Mouse (Mus musculus) midbrain, postnatal 0 days (tissue): ENCODE data around the gene Pgbd1. TPM values are rescaled to one million over a fixed set of nuclear protein-coding genes. Genes with fewer than 3 reads are reported as not detected.

Source experiments
- ATAC-seq: fragments of 200-750 bp; cut with Nextera tagmentation; 2 replicates; pipeline ENCODE4 v1.8.0; 2017; ENCODE audit warnings: moderate number of reproducible peaks, mild to moderate bottlenecking, moderate TSS enrichment, moderate library complexity; ENCODE audit not compliant: low FRiP score
- DNase-seq: peaks from one replicate; pipeline ENCODE4 v3.0.0-alpha.2; 2015; ENCODE audit warnings: low spot score
- H3K27ac ChIP-seq: fragments of 300-500 bp; sonication (generic); 2 replicates; pipeline ENCODE4 v1.5.1; 2014; ENCODE audit warnings: low read depth, mild to moderate bottlenecking, low read length, mixed read lengths
- H3K27me3 ChIP-seq: fragments of 300-500 bp; sonication (generic); 2 replicates; pipeline ENCODE4 v1.6.1; 2014; ENCODE audit warnings: low read length, control low read depth, mixed read lengths; ENCODE audit not compliant: insufficient read depth
- H3K36me3 ChIP-seq: fragments of 300-500 bp; sonication (generic); 2 replicates; pipeline ENCODE4 v1.6.1; 2014; ENCODE audit warnings: low read length, control low read depth, mixed read lengths; ENCODE audit not compliant: insufficient read depth
- H3K4me1 ChIP-seq: fragments of 300-500 bp; sonication (generic); 2 replicates; pipeline ENCODE4 v1.6.1; 2014; ENCODE audit warnings: mild to moderate bottlenecking, control low read depth, antibody characterized with exemption, low read length, mixed read lengths; ENCODE audit not compliant: insufficient read depth
- H3K4me2 ChIP-seq: fragments of 300-500 bp; sonication (generic); 2 replicates; pipeline ENCODE4 v1.6.1; 2014; ENCODE audit warnings: low read depth, mild to moderate bottlenecking, low read length, mixed read lengths; ENCODE audit not compliant: poor library complexity, severe bottlenecking
- H3K4me3 ChIP-seq: fragments of 300-500 bp; sonication (generic); 2 replicates; pipeline ENCODE4 v1.5.1; 2014; ENCODE audit warnings: low read depth, mild to moderate bottlenecking, low read length, moderate library complexity
- H3K9ac ChIP-seq: fragments of 300-500 bp; sonication (generic); replicated peaks from 2 replicates; pipeline ENCODE4 v1.6.1; 2014; ENCODE audit warnings: mild to moderate bottlenecking, low read length, moderate library complexity, mixed read lengths; ENCODE audit not compliant: poor library complexity, severe bottlenecking
- H3K9me3 ChIP-seq: fragments of 300-500 bp; sonication (generic); 2 replicates; pipeline ENCODE4 v1.6.1; 2016; ENCODE audit warnings: low read length, control low read depth
- CTCF ChIP-seq: IDR thresholded peaks from 2 replicates; pipeline ENCODE4 v1.5.1; 2016; ENCODE audit warnings: antibody characterized with exemption, mild to moderate bottlenecking
- WGBS: fragments of 180-500 bp; shearing (Covaris S2); extraction: QIAGEN DNeasy Blood & Tissue Kit; methylation state at CpG from one replicate; pipeline ENCODE4 v1.1.7; 2014; 5-methylcytosine and 5-hydroxymethylcytosine counted together
- polyA plus RNA-seq: library from polyadenylated mRNA; unstranded; fragments of >200 nt; fragmentation: Nextera tagmentation; extraction: Ambion mirVana; gene quantifications from 2 replicates; pipeline ENCODE4 v1.2.1, GENCODE M21; 2015
- total RNA-seq: library from RNA; depleted of rRNA; stranded (reverse); fragments of >200 nt; gene quantifications from 2 replicates; pipeline ENCODE4 v1.2.3, GENCODE M21; 2014

The Pgbd1 gene
- total and polyA plus RNA-seq, 2 experiments from 2014 or later, result 1.9 to 2.8 TPM

GRCm38 (mm10) chr13:21408805-21409459 is 31.9 kb downstream of the Pgbd1 start:
- Histone ChIP-seq H3K27me3 (no peaks in the 10 kb centered on the region), H3K4me1 (no peaks in the 10 kb centered on the region), H3K27ac (peak overlapping the region; percentile 70), H3K4me2 (peak overlapping the region; percentile 63), H3K9me3 (no peaks in the 10 kb centered on the region), H3K36me3 (no peaks in the 10 kb centered on the region), H3K4me3 (peak overlapping the region; percentile 57), H3K9ac (peak overlapping the region; percentile 77; the same call in 1 of the 2 replicates)
- ATAC-seq, result peak; percentile 21
- 51% methylated on average over 11 of the region's 11 CpGs for WGBS
- no peak for DNase-seq
- no peak for TF ChIP-seq CTCF

- no peaks in the 10 kb centered on the region for H3K36me3 ChIP-seq
- H3K27me3 ChIP-seq, result no peaks in the 10 kb centered on the region
- peak; percentile 96 for ATAC-seq
- H3K9me3 ChIP-seq, result no peaks in the 10 kb centered on the region
- H3K4me1 ChIP-seq, result no peaks in the 10 kb centered on the region
- H3K9ac ChIP-seq, result peak overlapping the region; percentile 77
- 3% methylated on average over 27 of the region's 27 CpGs for WGBS
- DNase-seq, result peak; percentile 96
- H3K27ac ChIP-seq, result peak overlapping the region; percentile 79
- peak overlapping the region; percentile 57 for H3K4me3 ChIP-seq
- TF ChIP-seq CTCF, result no peak
- H3K4me2 ChIP-seq, result peak overlapping the region; percentile 63
Measured at GRCm38 (mm10) chr13:21407969-21408804, 32.7 kb downstream of the Pgbd1 start.

GRCm38 (mm10) chr13:21407341-21407740 is 33.5 kb downstream of the Pgbd1 start:
- ATAC-seq, result no peak
- Histone ChIP-seq H3K4me1 (no peaks in the 10 kb centered on the region), H3K4me3 (no peak overlapping the region), H3K9ac (no peak overlapping the region), H3K4me2 (peak overlapping the region; percentile 63), H3K27ac (0 out of 2 replicates have a peak overlapping the region, but pooled peaks have one; percentile 79), H3K27me3 (no peaks in the 10 kb centered on the region), H3K36me3 (no peaks in the 10 kb centered on the region), H3K9me3 (no peaks in the 10 kb centered on the region)
- no peak for DNase-seq
- WGBS, result 79% methylated on average over 11 of the region's 11 CpGs
- TF ChIP-seq CTCF, result no peak

GRCm38 (mm10) chr13:21402848-21403247 is 38.0 kb downstream of the Pgbd1 start:
- no peaks in the 10 kb centered on the region for H3K27me3 ChIP-seq
- peak; percentile 47; the same call in 1 of the 2 replicates for ATAC-seq
- no peaks in the 10 kb centered on the region for H3K36me3 ChIP-seq
- H3K9ac ChIP-seq, result peak overlapping the region; percentile 75; the same call in 1 of the 2 replicates
- no peak for TF ChIP-seq CTCF
- peak overlapping the region; percentile 73 for H3K4me2 ChIP-seq
- peak overlapping the region; percentile 71 for H3K4me3 ChIP-seq
- peak overlapping the region; percentile 66; the same call in 1 of the 2 replicates for H3K27ac ChIP-seq
- DNase-seq, result no peak
- 0% methylated on average over 2 of the region's 2 CpGs for WGBS
- H3K4me1 ChIP-seq, result peaks cover 11% of the 10 kb centered on the region; the same call in 1 of the 2 replicates
- H3K9me3 ChIP-seq, result no peaks in the 10 kb centered on the region

GRCm38 (mm10) chr13:21402287-21402846 is 38.5 kb downstream of the Pgbd1 start, which contains the start of gene Zkscan3:
Gene Zkscan3 (minus strand): TSS chr13:21402755.
- DNase-seq (peak; percentile 93), ATAC-seq (peak; percentile 95)
- H3K4me2 ChIP-seq, result peak within 1 kb of the TSS; percentile 73
- peak within 1 kb of the TSS; percentile 75 for H3K9ac ChIP-seq
- H3K36me3 ChIP-seq, result no peaks in the 10 kb centered on the region
- H3K4me1 ChIP-seq, result peaks cover 11% of the 10 kb centered on the region; the same call in 1 of the 2 replicates
- H3K4me3 ChIP-seq, result peak within 1 kb of the TSS; percentile 71
- TF ChIP-seq CTCF, result no peak
- no peaks in the 10 kb centered on the region for H3K9me3 ChIP-seq
- H3K27me3 ChIP-seq, result no peaks in the 10 kb centered on the region
- under 1% methylated on average over 35 of the region's 35 CpGs for WGBS
- H3K27ac ChIP-seq, result peak within 1 kb of the TSS; percentile 66
